ENCODE assay signal across 15 mouse cellular contexts in genomic region chr16:49986954-49987353, GRCm38 (mm10).
DNase-seq lines count a peak whose midpoint lies in the region; ATAC-seq and TF ChIP-seq lines count a peak whose summit lies in the region.
"Had no signal": no experiment of that assay in that cellular context is flagged by ENCODE, and none has a peak within 500 bp of the region (broad histone marks: within the 10 kb centered on the region; RNA-seq: fewer than 3 reads in every experiment).

No protein-coding gene starts in this region.

- 0 out of 2 replicates have a peak, but pooled peaks have one; percentile 38 for TF ChIP-seq EP300 in lung, postnatal 0 days (IDR thresholded peaks at IDR 0.05)

- H3K4me3 ChIP-seq in lung, postnatal 0 days (ENCODE audit: low read depth, low read length) = no peak overlapping the region
- no peak overlapping the region for H3K4me3 ChIP-seq in liver, embryonic 16.5 days (ENCODE audit: low read depth, low read length)
- H3K4me3 ChIP-seq: embryonic facial prominence, embryonic 13.5 days; limb, embryonic 15.5 days; neural tube, embryonic 12.5 days had no signal

- no peak overlapping the region for H3K9ac ChIP-seq in lung, postnatal 0 days (replicated peaks; ENCODE audit: low read depth)
- H3K9ac ChIP-seq in liver, embryonic 16.5 days (ENCODE audit: low read depth, low read length) = no peak overlapping the region
- H3K9ac ChIP-seq: embryonic facial prominence, embryonic 13.5 days; limb, embryonic 15.5 days; neural tube, embryonic 12.5 days had no signal

- no peaks in the 10 kb centered on the region for H3K27me3 ChIP-seq in lung, postnatal 0 days (replicated peaks; ENCODE audit: insufficient read depth, low read length)
- no peaks in the 10 kb centered on the region for H3K27me3 ChIP-seq in liver, embryonic 16.5 days (ENCODE audit: control insufficient read depth, insufficient read depth, low read depth, low read length)
- H3K27me3 ChIP-seq: embryonic facial prominence, embryonic 13.5 days; limb, embryonic 15.5 days; neural tube, embryonic 12.5 days had no signal

- ATAC-seq in lung, postnatal 0 days = peak; percentile 57
- ATAC-seq in common myeloid progenitor, adult 5-6 weeks (replicated peaks; ENCODE audit: low read depth, poor library complexity, severe bottlenecking) = peak; percentile 92
- ATAC-seq in liver, embryonic 16.5 days (ENCODE audit: low read depth) = 0 out of 2 replicates have a peak, but pooled peaks have one; percentile 30
- ATAC-seq: hindbrain, embryonic 16.5 days had no signal

- peak; percentile 50 for DNase-seq in lung, postnatal 0 days (ENCODE audit: low spot score)
- no peak for DNase-seq in lung, adult 18-20 months
- no peak for DNase-seq in left cerebral cortex, postnatal 25 days (ENCODE audit: low spot score in 2 of 2)
- DNase-seq in kidney, postnatal 36 days = no peak
- DNase-seq in kidney, adult 11 months = no peak
- DNase-seq: cerebellum, adult 2 months; heart, postnatal 10 days; kidney, postnatal 10 days; layer of hippocampus, adult 9-11 months had no signal

- no peaks in the 10 kb centered on the region for H3K9me3 ChIP-seq in lung, postnatal 0 days (ENCODE audit: low read length)
- no peaks in the 10 kb centered on the region for H3K9me3 ChIP-seq in liver, embryonic 16.5 days (replicated peaks; ENCODE audit: control insufficient read depth, low read length)
- H3K9me3 ChIP-seq: embryonic facial prominence, embryonic 13.5 days; limb, embryonic 15.5 days; neural tube, embryonic 12.5 days had no signal

- H3K4me1 ChIP-seq in lung, postnatal 0 days (ENCODE audit: insufficient read depth, low read depth, low read length) = no peaks in the 10 kb centered on the region
- no peaks in the 10 kb centered on the region for H3K4me1 ChIP-seq in liver, embryonic 16.5 days (ENCODE audit: control insufficient read depth, low read depth, low read length)
- H3K4me1 ChIP-seq: embryonic facial prominence, embryonic 13.5 days; limb, embryonic 15.5 days; neural tube, embryonic 12.5 days had no signal

- 54% methylated on average over 6 of the region's 6 CpGs for WGBS in lung, postnatal 0 days
- WGBS in liver, embryonic 16.5 days (ENCODE audit: insufficient replicate concordance) = 20% methylated on average over 6 of the region's 6 CpGs

- no peak for TF ChIP-seq CTCF in lung, postnatal 0 days (IDR thresholded peaks at IDR 0.05)

- intact Hi-C loops in left cerebral cortex, postnatal 25 days (cut with DNase I) = no loop called here

- no peak overlapping the region for H3K4me2 ChIP-seq in lung, postnatal 0 days (replicated peaks; ENCODE audit: low read depth, low read length)
- no peak overlapping the region for H3K4me2 ChIP-seq in liver, embryonic 16.5 days (ENCODE audit: low read depth, low read length)
- H3K4me2 ChIP-seq: embryonic facial prominence, embryonic 13.5 days; limb, embryonic 15.5 days; neural tube, embryonic 12.5 days had no signal

- no peak overlapping the region for H3K27ac ChIP-seq in lung, postnatal 0 days (ENCODE audit: low read length)
- H3K27ac ChIP-seq in liver, embryonic 16.5 days (ENCODE audit: low read length) = no peak overlapping the region
- H3K27ac ChIP-seq: embryonic facial prominence, embryonic 13.5 days; limb, embryonic 15.5 days; neural tube, embryonic 12.5 days had no signal

- H3K36me3 ChIP-seq in lung, postnatal 0 days (ENCODE audit: insufficient read depth, low read length) = no peaks in the 10 kb centered on the region
- H3K36me3 ChIP-seq in liver, embryonic 16.5 days (ENCODE audit: control insufficient read depth, insufficient read depth) = no peaks in the 10 kb centered on the region
- H3K36me3 ChIP-seq: embryonic facial prominence, embryonic 13.5 days; limb, embryonic 15.5 days; neural tube, embryonic 12.5 days had no signal

Comparison
In these comparisons a context has a peak if more than half of its experiments do, and no peak if none do; other contexts are left out.
1. ATAC-seq: peak in every context shown above with its lines; median percentile 92 in common myeloid progenitor, adult 5-6 weeks; 57 in lung, postnatal 0 days; 30 in liver, embryonic 16.5 days.